Mouse (Mus musculus): Measurements from ENCODE around the gene Rab12. TPM values are rescaled to one million over a fixed set of nuclear protein-coding genes. Genes with fewer than 3 reads are reported as not detected.

The Rab12 gene
- polyA plus RNA-seq, 1 experiment: 76.6 TPM

DNA sequence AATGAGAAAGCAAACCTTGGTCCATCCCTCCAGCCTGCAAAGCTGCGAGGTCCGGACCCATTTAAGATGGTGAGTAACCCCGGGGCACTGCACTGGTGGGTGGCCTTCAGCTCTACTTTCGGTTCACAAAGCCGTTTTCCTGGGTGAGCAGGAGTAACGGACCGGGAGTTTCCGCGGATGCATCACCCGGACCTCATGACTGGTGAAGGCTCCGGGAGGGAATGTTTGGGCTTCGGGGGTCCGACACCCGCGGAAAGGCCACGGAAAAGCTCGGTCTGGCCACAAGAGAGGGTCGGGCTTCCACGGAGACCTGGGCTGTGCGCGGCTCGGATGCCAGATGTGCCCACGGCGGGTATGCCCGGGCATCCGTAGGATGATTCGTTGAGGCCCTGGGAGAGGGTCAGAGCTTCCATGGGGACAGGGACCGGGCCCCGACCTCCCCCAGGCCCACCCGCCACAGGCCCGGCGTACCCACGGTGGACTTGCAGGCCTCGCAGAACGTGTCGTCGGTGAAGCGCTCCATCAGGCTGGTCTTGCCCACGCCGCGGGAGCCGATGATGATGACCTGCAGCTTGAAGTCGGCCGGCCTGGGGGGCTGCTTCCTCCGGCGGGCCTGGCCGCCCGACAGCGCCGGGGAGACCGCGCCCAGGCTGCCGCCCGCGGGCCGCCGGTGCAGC lies 514 bp downstream of the Rab12 start:
- Histone ChIP-seq H3K4me3 (ENCODE audit: insufficient read depth, low read length) (peak overlapping the region; percentile 84), H3K4me1 (ENCODE audit: control insufficient read depth, insufficient read depth, low read length) (peaks cover 25% of the 10 kb centered on the region), H3K27ac (ENCODE audit: insufficient read depth, low read depth, low read length) (peak overlapping the region; percentile 12; the same call in 1 of the 2 replicates)
- no peak for TF ChIP-seq POLR2A (IDR thresholded peaks at IDR 0.05; ENCODE audit: borderline replicate concordance, low read depth, low read length)
- no peak for TF ChIP-seq CTCF (IDR thresholded peaks at IDR 0.05; ENCODE audit: low read depth, low read length)

DNA sequence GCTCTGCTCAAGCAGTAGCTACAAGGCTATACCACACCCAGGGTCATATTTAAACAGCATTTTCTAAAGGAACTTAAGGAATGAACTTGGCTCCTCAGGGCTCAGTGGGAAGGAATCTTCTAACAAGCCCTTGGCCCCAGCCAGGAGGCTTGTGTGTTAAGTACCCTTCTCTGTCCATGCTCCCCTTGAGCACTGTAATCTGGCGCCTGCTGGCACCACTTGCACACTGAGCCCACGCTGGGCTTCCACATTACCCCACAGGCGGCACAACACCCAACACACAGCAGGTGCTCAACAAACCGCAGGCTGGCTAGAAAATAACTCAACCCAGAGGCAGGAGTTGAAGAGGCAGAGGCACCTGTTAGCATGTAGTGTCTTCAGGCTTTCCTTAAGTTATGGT lies 2.6 kb downstream of the Rab12 start:
- Histone ChIP-seq H3K4me3 (ENCODE audit: insufficient read depth, low read length) (no peak overlapping the region), H3K27ac (ENCODE audit: insufficient read depth, low read depth, low read length) (no peak overlapping the region), H3K4me1 (ENCODE audit: control insufficient read depth, insufficient read depth, low read length) (peaks cover 31% of the 10 kb centered on the region)
- TF ChIP-seq POLR2A (IDR thresholded peaks at IDR 0.05; ENCODE audit: borderline replicate concordance, low read depth, low read length) (no peak), CTCF (IDR thresholded peaks at IDR 0.05; ENCODE audit: low read depth, low read length) (no peak)

DNA sequence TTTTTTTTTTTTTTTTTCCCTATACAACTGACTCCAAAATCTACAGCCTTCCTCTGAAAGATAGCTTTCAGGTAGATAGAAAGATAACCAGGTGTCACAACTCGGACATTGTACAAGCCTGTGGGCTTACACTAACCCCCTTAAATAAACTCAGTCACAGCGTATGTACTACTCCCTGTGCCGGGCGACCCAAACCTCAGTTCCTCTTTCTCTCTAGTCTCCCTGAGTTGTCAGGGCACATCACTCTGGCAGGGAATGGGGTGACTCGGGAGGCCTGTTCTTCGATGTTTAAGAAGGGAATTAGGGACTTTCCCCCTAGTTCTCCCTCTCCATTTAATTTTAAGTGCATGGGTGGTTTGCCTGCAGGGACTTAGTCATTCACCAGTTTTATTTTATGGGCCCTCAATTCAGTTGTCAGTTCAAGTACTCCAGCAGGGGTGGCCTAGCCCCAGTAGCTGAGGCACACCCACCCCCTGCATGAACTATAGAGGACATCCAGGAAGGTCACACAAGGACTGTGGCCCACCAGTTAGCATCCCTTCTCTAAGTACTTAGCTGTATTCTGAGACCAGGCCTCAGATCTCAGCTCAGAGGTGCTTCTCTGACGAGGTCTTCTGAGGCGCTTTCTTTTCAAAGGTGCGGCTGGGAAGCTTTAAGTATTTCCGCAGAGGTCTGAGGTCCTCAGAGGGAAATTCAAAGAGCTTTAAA lies 5.1 kb downstream of the Rab12 start:
- no peak for TF ChIP-seq POLR2A (IDR thresholded peaks at IDR 0.05; ENCODE audit: borderline replicate concordance, low read depth, low read length)
- TF ChIP-seq CTCF (IDR thresholded peaks at IDR 0.05; ENCODE audit: low read depth, low read length): no peak
- Histone ChIP-seq H3K27ac (ENCODE audit: insufficient read depth, low read depth, low read length) (peak overlapping the region; percentile 35), H3K4me3 (ENCODE audit: insufficient read depth, low read length) (no peak overlapping the region), H3K4me1 (ENCODE audit: control insufficient read depth, insufficient read depth, low read length) (peaks cover 28% of the 10 kb centered on the region)

DNA sequence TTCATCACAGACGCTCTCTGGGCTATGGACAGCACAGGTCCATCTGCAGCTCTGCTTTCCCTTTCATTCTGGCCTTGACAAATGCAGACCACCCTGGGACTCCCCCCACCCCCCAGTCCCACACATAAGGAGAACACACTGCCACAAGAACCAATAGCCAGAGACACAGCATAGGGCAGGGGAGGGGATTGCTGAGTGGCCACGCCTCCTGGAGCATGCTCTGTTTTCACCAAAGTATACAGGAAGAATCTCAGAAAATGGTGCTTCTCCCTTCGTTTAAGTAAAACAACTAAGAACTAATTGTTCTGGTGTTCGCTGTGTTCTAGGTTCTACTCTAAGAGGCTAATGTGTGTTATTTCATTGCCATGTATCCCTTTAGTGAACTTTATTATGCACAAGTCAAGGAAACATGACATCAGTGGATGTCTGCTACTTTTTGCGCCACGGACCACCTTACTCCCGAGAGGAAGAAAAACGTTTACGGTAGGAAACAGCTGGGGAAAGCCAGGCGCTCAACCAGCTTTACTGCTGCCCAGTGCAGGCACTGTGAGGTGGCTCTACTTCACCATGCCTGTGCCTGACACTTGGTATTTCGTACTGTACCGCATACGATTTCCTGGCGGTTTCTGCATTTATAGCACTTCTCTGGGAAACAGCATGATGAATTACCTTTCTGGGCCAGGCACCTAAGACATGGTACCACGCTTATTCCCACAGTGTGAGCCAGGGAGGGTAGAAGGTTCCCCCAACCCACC lies 7.2 kb downstream of the Rab12 start:
- Histone ChIP-seq H3K4me3 (ENCODE audit: insufficient read depth, low read length) (no peak overlapping the region), H3K27ac (ENCODE audit: insufficient read depth, low read depth, low read length) (no peak overlapping the region), H3K4me1 (ENCODE audit: control insufficient read depth, insufficient read depth, low read length) (peaks cover 31% of the 10 kb centered on the region)
- no peak for TF ChIP-seq CTCF (IDR thresholded peaks at IDR 0.05; ENCODE audit: low read depth, low read length)
- no peak for TF ChIP-seq POLR2A (IDR thresholded peaks at IDR 0.05; ENCODE audit: borderline replicate concordance, low read depth, low read length)

DNA sequence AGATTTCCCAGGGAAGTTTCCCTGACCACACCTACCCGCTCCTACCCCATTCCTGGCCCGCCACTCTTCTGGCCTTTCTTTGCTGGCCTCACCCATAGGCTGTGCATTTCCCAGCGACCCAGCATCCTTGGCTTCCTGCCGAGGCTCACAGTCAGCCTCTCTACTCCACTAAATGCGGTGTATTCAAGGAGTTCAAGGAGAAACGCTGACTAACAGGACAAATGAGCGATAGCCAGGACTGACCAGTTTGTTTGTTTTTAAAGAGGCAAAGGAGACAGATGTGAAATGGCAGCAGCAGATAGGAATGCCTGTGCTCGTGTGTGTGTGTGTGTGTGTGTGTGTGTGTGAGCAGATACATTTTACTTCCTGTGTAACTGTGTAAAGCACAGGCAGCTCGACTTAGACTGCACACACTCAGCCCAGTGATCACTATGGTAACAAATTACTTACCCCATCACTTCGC lies 9.3 kb downstream of the Rab12 start:
- TF ChIP-seq CTCF (IDR thresholded peaks at IDR 0.05; ENCODE audit: low read depth, low read length): no peak
- TF ChIP-seq POLR2A (IDR thresholded peaks at IDR 0.05; ENCODE audit: borderline replicate concordance, low read depth, low read length): no peak
- peaks cover 25% of the 10 kb centered on the region for H3K4me1 ChIP-seq (ENCODE audit: control insufficient read depth, insufficient read depth, low read length)
- no peak overlapping the region for H3K27ac ChIP-seq (ENCODE audit: insufficient read depth, low read depth, low read length)
- no peak overlapping the region for H3K4me3 ChIP-seq (ENCODE audit: insufficient read depth, low read length)

DNA sequence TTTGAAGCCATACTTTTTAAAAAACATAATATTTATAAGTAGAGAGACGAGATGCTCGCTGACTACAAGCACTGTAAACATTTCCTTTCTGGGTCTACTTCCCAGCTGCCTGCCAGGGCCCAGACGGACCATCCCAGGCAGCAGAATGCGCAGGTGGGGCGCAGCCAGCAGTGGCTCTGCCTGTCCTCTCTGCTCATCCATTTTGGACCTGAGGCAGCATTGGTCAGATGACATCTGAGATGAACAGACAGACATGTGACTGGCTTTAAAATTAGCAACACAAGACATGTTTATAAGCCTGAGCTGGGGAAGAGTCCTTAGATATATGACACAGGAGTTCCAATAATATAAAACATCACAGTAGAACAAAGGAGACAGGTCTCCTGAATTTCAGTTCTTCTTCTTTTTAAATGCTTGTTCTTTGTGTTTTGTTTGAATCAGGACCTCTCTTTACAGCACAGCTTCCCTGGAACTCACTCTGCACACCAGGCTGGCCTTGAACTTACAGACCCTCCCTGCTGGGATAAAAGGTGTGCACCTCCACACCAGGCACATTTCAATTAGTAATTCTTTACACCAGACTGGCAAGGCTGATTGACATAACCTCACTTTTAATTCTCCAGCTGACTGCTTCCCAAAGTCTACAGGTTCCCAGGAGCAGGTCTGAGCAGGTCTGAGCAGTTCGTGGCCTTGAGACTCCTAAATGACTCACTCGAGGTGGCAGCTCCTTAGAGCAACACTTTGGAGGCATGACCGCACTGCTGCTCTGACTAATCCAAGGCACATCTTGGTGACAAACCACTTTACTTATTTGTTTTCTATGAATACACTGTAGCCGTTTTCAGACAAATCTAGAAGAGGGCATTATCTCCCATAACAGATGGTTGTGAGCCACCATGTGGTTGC lies 12.2 kb downstream of the Rab12 start:
- Histone ChIP-seq H3K4me1 (ENCODE audit: control insufficient read depth, insufficient read depth, low read length) (peaks cover 13% of the 10 kb centered on the region), H3K4me3 (ENCODE audit: insufficient read depth, low read length) (no peak overlapping the region)
- TF ChIP-seq POLR2A (IDR thresholded peaks at IDR 0.05; ENCODE audit: borderline replicate concordance, low read depth, low read length): no peak
- TF ChIP-seq CTCF (IDR thresholded peaks at IDR 0.05; ENCODE audit: low read depth, low read length): no peak

DNA sequence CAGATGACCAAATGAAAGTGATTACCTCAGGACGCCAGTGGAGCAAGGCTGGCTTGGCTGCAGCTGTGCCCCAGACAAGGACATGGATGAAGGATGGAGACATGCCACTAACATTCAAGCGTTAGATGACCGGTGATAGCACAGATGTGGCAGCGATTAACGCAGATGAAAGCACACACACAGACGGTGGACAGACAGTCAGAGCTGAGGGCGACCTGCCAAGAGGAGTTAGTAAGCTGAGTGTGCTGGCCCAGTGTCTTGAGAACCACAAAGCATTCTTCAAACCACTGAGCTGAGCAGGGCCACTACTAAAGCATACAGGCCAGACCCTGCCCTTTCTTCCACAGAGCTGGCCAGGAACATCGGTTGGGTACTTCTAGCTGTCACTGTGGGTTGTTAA lies 14.6 kb downstream of the Rab12 start:
- H3K27ac ChIP-seq (ENCODE audit: insufficient read depth, low read depth, low read length): no peak overlapping the region

More for the DNA sequence above, 12.2 kb downstream of the Rab12 start:
- H3K27ac ChIP-seq (ENCODE audit: insufficient read depth, low read depth, low read length): 0 out of 2 replicates have a peak overlapping the region, but pooled peaks have one; percentile 19

DNA sequence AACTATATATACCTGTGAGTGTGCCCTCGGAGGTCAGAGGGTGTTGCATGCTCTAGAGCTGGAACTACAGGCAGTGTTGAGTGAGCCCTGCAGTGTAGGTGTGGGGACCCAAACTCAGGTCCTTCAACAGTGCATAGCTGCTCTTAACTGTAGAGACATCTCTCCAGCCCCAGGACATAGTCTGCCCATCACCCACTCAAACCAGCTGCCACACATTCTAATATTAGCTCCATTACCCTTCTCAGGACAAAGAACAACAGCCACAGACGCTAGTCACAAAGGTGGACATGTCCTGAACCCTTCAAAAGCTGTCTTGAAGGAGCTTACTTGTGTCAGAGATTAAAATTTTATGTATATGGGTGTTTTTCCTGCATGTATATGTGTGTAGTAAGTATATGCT lies 15.3 kb downstream of the Rab12 start:
- TF ChIP-seq POLR2A (IDR thresholded peaks at IDR 0.05; ENCODE audit: borderline replicate concordance, low read depth, low read length): no peak
- no peak for TF ChIP-seq CTCF (IDR thresholded peaks at IDR 0.05; ENCODE audit: low read depth, low read length)
- H3K27ac ChIP-seq (ENCODE audit: insufficient read depth, low read depth, low read length): no peak overlapping the region
- peaks cover 9% of the 10 kb centered on the region for H3K4me1 ChIP-seq (ENCODE audit: control insufficient read depth, insufficient read depth, low read length)
- H3K4me3 ChIP-seq (ENCODE audit: insufficient read depth, low read length): no peak overlapping the region

More for the DNA sequence above, 14.6 kb downstream of the Rab12 start:
- Histone ChIP-seq H3K4me3 (ENCODE audit: insufficient read depth, low read length) (no peak overlapping the region), H3K4me1 (ENCODE audit: control insufficient read depth, insufficient read depth, low read length) (peaks cover 9% of the 10 kb centered on the region)
- TF ChIP-seq CTCF (IDR thresholded peaks at IDR 0.05; ENCODE audit: low read depth, low read length): no peak

DNA sequence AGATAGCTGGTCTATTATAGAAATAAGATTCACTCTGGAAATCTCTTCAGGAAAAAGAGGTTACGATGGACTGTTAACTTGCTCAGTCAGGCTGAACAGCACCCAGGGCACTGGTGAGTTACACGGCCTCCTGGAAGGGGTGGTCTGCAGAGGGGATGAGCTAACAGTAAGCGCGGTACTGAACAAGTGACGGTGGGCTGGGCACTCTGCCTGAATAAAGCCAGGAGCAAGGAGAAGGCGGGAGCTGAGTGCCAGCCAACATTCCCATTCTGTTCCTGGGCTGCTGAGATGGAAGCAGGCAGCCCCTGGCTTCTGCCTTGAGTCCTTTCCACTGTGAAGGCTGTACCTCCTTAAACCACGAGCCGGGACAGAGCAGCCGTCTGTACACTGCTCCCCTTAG lies 16.1 kb downstream of the Rab12 start:
- H3K27ac ChIP-seq (ENCODE audit: insufficient read depth, low read depth, low read length): no peak overlapping the region
- TF ChIP-seq POLR2A (IDR thresholded peaks at IDR 0.05; ENCODE audit: borderline replicate concordance, low read depth, low read length) (no peak), CTCF (IDR thresholded peaks at IDR 0.05; ENCODE audit: low read depth, low read length) (no peak)
- H3K4me1 ChIP-seq (ENCODE audit: control insufficient read depth, insufficient read depth, low read length): peaks cover 9% of the 10 kb centered on the region
- H3K4me3 ChIP-seq (ENCODE audit: insufficient read depth, low read length): no peak overlapping the region
